Mouse (Mus musculus) neural tube, embryonic 14.5 days (tissue): Measurements from ENCODE around the gene St5. TPM values are rescaled to one million over a fixed set of nuclear protein-coding genes. Genes with fewer than 3 reads are reported as not detected.

ENCODE experiments used
- ATAC-seq: fragments of 200-750 bp; cut with Nextera tagmentation; 2 replicates; pipeline ENCODE4 v1.8.0; 2017; ENCODE audit warnings: low read depth, mild to moderate bottlenecking, moderate TSS enrichment, moderate library complexity
- H3K27ac ChIP-seq: fragments of 300-500 bp; sonication (generic); 2 replicates; pipeline ENCODE4 v1.5.1; 2014; ENCODE audit warnings: low read depth, mild to moderate bottlenecking, control low read depth, low read length, moderate library complexity, mixed read lengths
- H3K27me3 ChIP-seq: fragments of 300-500 bp; sonication (generic); 2 replicates; pipeline ENCODE4 v1.6.1; 2014; ENCODE audit warnings: low read length; ENCODE audit not compliant: control insufficient read depth, insufficient read depth
- H3K36me3 ChIP-seq: fragments of 300-500 bp; sonication (generic); 2 replicates; pipeline ENCODE4 v1.6.1; 2014; ENCODE audit warnings: low read length, mixed read lengths; ENCODE audit not compliant: control insufficient read depth, insufficient read depth
- H3K4me1 ChIP-seq: fragments of 300-500 bp; sonication (generic); 2 replicates; pipeline ENCODE4 v1.6.1; 2014; ENCODE audit warnings: low read length; ENCODE audit not compliant: control insufficient read depth, insufficient read depth
- H3K4me2 ChIP-seq: fragments of 300-500 bp; sonication (generic); 2 replicates; pipeline ENCODE4 v1.6.1; 2014; ENCODE audit warnings: mild to moderate bottlenecking, low read depth, low read length, control low read depth
- H3K4me3 ChIP-seq: fragments of 300-500 bp; sonication (generic); 2 replicates; pipeline ENCODE4 v1.5.1; 2014; ENCODE audit warnings: low read depth, low read length, control low read depth, mixed read lengths
- H3K9ac ChIP-seq: fragments of 300-500 bp; sonication (generic); replicated peaks from 2 replicates; pipeline ENCODE4 v1.6.1; 2014; ENCODE audit warnings: low read depth, mild to moderate bottlenecking, control low read depth, low read length, mixed read lengths
- H3K9me3 ChIP-seq: fragments of 300-500 bp; sonication (generic); 2 replicates; pipeline ENCODE4 v1.6.1; 2016; ENCODE audit warnings: low read length; ENCODE audit not compliant: control insufficient read depth
- WGBS: fragments of 180-500 bp; shearing (Covaris S2); extraction: QIAGEN DNeasy Blood & Tissue Kit; methylation state at CpG from one replicate; pipeline ENCODE4 v1.1.7; 2014; 5-methylcytosine and 5-hydroxymethylcytosine counted together
- polyA plus RNA-seq: library from polyadenylated mRNA; unstranded; fragments of >200 nt; fragmentation: Nextera tagmentation; extraction: Ambion mirVana; gene quantifications from 2 replicates; pipeline ENCODE4 v1.2.1, GENCODE M21; 2014

The St5 gene
- polyA plus RNA-seq, 1 experiment from 2014 or later, result 18.7 TPM

DNA sequence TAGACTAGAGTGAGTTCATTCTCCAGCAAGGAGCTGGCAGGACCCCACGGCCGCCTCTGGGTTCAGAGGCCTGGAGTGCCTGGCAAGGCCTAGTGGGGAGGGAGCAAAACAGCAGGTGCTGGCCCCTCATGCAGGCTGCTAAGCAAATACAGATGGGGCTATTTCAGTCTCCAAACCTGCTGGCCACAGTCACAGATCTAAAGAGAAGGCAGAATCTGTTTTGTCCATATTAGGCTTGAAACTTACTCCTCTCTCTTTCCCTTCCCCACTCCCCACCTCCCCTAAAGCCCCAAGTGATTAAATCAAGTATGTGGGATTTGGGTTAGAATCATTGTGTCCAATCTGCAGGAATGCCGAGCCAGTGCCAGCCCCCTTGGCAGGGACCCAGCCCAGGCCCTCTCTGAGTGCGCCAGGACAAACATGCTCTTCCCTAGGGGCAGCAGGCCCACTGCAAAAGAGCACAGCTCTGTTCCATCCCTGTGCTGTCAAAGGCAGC, 166.9 kb downstream of the St5 start:
- peak; percentile 95 for ATAC-seq
- Histone ChIP-seq H3K9me3 (no peaks in the 10 kb centered on the region), H3K9ac (no peak overlapping the region), H3K4me3 (no peak overlapping the region), H3K27me3 (no peaks in the 10 kb centered on the region), H3K4me2 (no peak overlapping the region), H3K27ac (peak overlapping the region; percentile 60; the same call in 1 of the 2 replicates), H3K4me1 (no peaks in the 10 kb centered on the region), H3K36me3 (no peaks in the 10 kb centered on the region)
- 43% methylated on average over 4 of the region's 4 CpGs for WGBS

GRCm38 (mm10) chr7:109534921-109535320, 168.5 kb downstream of the St5 start:
- no peak overlapping the region for H3K4me3 ChIP-seq
- H3K27me3 ChIP-seq, result no peaks in the 10 kb centered on the region
- H3K36me3 ChIP-seq, result 0 out of 2 replicates have a peak, but pooled peaks cover 4% of the 10 kb centered on the region
- no peaks in the 10 kb centered on the region for H3K9me3 ChIP-seq
- no peaks in the 10 kb centered on the region for H3K4me1 ChIP-seq
- H3K9ac ChIP-seq, result no peak overlapping the region
- no peak for ATAC-seq
- no peak overlapping the region for H3K4me2 ChIP-seq
- no peak overlapping the region for H3K27ac ChIP-seq
- WGBS, result 93% methylated on average over 3 of the region's 3 CpGs

DNA sequence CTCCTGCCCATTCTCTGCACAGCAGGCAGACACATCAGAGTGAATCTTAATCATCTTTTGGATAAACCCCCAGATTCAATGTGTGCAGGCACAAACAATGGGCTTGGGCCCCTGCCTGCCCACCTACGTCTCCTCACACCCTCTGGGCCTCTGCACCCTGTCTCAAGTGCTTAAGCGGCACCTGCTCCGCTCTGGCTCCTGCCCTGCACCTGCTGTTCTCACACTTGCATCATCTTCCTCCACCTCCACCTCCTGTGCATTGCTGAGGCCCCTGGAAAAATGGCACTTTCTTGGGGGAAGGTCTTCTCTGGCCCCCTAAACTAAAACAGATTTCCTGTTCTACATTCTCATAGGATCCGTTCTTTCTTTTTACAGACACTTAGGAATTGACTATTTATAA, 169.5 kb downstream of the St5 start:
- no peak for ATAC-seq
- H3K9me3 ChIP-seq, result no peaks in the 10 kb centered on the region
- no peak overlapping the region for H3K9ac ChIP-seq
- H3K4me1 ChIP-seq, result no peaks in the 10 kb centered on the region
- H3K36me3 ChIP-seq, result 0 out of 2 replicates have a peak, but pooled peaks cover 4% of the 10 kb centered on the region
- no peak overlapping the region for H3K4me3 ChIP-seq
- 93% methylated on average over 4 of the region's 4 CpGs for WGBS
- no peak overlapping the region for H3K27ac ChIP-seq
- no peaks in the 10 kb centered on the region for H3K27me3 ChIP-seq
- no peak overlapping the region for H3K4me2 ChIP-seq

GRCm38 (mm10) chr7:109533129-109533528, 170.3 kb downstream of the St5 start:
- Histone ChIP-seq H3K36me3 (0 out of 2 replicates have a peak, but pooled peaks cover 4% of the 10 kb centered on the region), H3K4me3 (no peak overlapping the region), H3K27me3 (no peaks in the 10 kb centered on the region), H3K4me2 (no peak overlapping the region), H3K27ac (no peak overlapping the region), H3K4me1 (no peaks in the 10 kb centered on the region), H3K9ac (no peak overlapping the region), H3K9me3 (no peaks in the 10 kb centered on the region)
- WGBS, result 93% methylated on average over 4 of the region's 4 CpGs
- ATAC-seq, result no peak

- Histone ChIP-seq H3K4me3 (no peak overlapping the region), H3K27me3 (no peaks in the 10 kb centered on the region), H3K36me3 (0 out of 2 replicates have a peak, but pooled peaks cover 4% of the 10 kb centered on the region), H3K4me2 (no peak overlapping the region), H3K27ac (no peak overlapping the region), H3K9me3 (no peaks in the 10 kb centered on the region), H3K9ac (no peak overlapping the region), H3K4me1 (no peaks in the 10 kb centered on the region)
- no peak for ATAC-seq
- WGBS, result 93% methylated on average over 3 of the region's 3 CpGs
Measured at GRCm38 (mm10) chr7:109532691-109533090, 170.7 kb downstream of the St5 start.

GRCm38 (mm10) chr7:109531501-109531900, 171.9 kb downstream of the St5 start:
- Histone ChIP-seq H3K4me1 (no peaks in the 10 kb centered on the region), H3K4me3 (no peak overlapping the region), H3K27me3 (no peaks in the 10 kb centered on the region), H3K4me2 (no peak overlapping the region), H3K36me3 (0 out of 2 replicates have a peak, but pooled peaks cover 5% of the 10 kb centered on the region), H3K9ac (no peak overlapping the region), H3K27ac (no peak overlapping the region), H3K9me3 (no peaks in the 10 kb centered on the region)
- no peak for ATAC-seq
- WGBS, result 85% methylated on average over 5 of the region's 5 CpGs

DNA sequence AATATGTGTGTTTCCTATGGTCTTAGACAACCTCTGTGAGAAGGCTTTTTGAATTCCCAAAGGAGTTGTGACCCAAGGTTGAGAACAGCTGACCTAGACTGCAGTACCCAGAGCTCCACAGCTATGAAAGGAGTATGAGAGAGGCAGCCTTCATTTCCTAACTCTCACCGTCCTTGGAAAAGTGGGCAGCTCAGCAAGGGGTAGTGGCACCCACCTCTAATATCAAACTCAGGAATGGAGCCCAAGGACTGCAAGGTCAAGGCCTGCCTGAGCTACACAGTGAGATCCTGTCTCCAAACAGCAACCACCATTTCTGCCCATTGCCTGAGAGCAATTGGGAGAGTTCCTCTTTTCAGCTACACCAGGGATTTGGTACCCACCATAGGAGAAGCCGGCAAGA, 173.7 kb downstream of the St5 start:
- Histone ChIP-seq H3K9ac (no peak overlapping the region), H3K4me2 (no peak overlapping the region), H3K27ac (no peak overlapping the region), H3K36me3 (peaks cover 12% of the 10 kb centered on the region), H3K9me3 (no peaks in the 10 kb centered on the region), H3K4me1 (no peaks in the 10 kb centered on the region), H3K27me3 (no peaks in the 10 kb centered on the region), H3K4me3 (no peak overlapping the region)
- ATAC-seq, result no peak
- 82% methylated on average over 2 of the region's 2 CpGs for WGBS

DNA sequence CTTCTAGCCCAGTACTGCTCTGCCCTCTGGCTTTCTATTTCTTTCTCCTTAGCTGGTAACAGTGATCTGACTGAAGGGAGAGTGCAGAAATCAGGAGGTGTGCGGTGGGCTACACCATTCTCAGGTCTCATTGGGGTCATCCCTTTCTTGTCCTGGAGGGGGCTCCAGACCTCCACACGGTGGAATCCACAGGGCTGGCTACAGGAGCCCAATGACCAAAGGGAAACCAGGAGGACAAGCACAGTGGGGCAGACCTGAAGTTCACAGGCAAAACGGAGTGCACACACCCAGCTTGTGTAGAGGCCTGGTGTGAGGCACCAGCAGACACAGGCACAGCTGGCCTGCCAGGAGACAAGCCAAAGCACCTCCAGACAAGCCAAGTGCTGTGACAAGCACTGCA, 175.0 kb downstream of the St5 start:
- peak; percentile 65; the same call in 1 of the 2 replicates for ATAC-seq
- no peak overlapping the region for H3K9ac ChIP-seq
- 25% methylated on average over 3 of the region's 3 CpGs for WGBS
- no peaks in the 10 kb centered on the region for H3K9me3 ChIP-seq
- H3K4me3 ChIP-seq, result no peak overlapping the region
- no peaks in the 10 kb centered on the region for H3K27me3 ChIP-seq
- no peaks in the 10 kb centered on the region for H3K4me1 ChIP-seq
- no peak overlapping the region for H3K4me2 ChIP-seq
- H3K27ac ChIP-seq, result no peak overlapping the region
- H3K36me3 ChIP-seq, result peaks cover 18% of the 10 kb centered on the region

DNA sequence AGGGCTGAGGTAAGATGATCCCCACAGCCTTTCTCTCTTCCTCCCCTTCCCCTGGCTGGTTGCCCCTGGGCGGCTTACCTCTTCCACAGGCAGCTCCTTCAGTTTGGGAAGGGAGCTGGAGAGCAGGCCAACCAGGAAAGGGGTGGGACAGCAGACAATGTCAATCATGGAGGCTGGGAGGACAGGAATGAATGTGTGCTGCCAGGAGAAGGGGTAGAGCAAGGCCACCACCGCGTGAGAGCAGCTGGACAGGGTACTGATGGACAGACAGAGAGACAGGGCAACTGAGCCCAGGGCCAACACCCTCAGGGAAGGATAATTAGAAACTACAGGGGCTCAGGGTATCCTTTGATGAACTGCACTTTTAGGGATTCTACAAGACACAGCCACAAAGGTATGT, 175.9 kb downstream of the St5 start:
- WGBS, result 86% methylated on average over 3 of the region's 3 CpGs

More for the DNA sequence above, 175.9 kb downstream of the St5 start:
- no peak for ATAC-seq
- H3K27me3 ChIP-seq, result no peaks in the 10 kb centered on the region
- no peak overlapping the region for H3K4me2 ChIP-seq
- H3K9me3 ChIP-seq, result no peaks in the 10 kb centered on the region
- no peaks in the 10 kb centered on the region for H3K4me1 ChIP-seq
- peaks cover 25% of the 10 kb centered on the region for H3K36me3 ChIP-seq
- H3K4me3 ChIP-seq, result no peak overlapping the region
- H3K9ac ChIP-seq, result no peak overlapping the region
- no peak overlapping the region for H3K27ac ChIP-seq
